Mouse (Mus musculus) midbrain, embryonic 11.5 days (tissue): ENCODE results near the gene S100a8. TPM values are rescaled to one million over a fixed set of nuclear protein-coding genes. Genes with fewer than 3 reads are reported as not detected.
A peak's percentile ranks its signal among the peaks of the same experiment; 100 is the strongest.

ENCODE experiments used
- ATAC-seq: fragments of 200-750 bp; cut with Nextera tagmentation; 2 replicates; pipeline ENCODE4 v1.8.0; 2017; ENCODE audit warnings: moderate TSS enrichment, moderate library complexity; ENCODE audit not compliant: low FRiP score
- DNase-seq: peaks from one replicate; pipeline ENCODE4 v3.0.0; 2015; ENCODE audit warnings: low spot score; ENCODE audit errors: missing footprints
- H3K27ac ChIP-seq: fragments of 300-500 bp; sonication (generic); 2 replicates; pipeline ENCODE4 v1.5.1; 2014; ENCODE audit warnings: low read depth, low read length
- H3K27me3 ChIP-seq: fragments of 300-500 bp; sonication (generic); 2 replicates; pipeline ENCODE4 v1.6.1; 2014; ENCODE audit warnings: mild to moderate bottlenecking, low read length, moderate library complexity, mixed read lengths; ENCODE audit not compliant: control insufficient read depth, insufficient read depth
- H3K36me3 ChIP-seq: fragments of 300-500 bp; sonication (generic); 2 replicates; pipeline ENCODE4 v1.6.1; 2014; ENCODE audit warnings: mild to moderate bottlenecking, low read length, moderate library complexity, mixed read lengths; ENCODE audit not compliant: control insufficient read depth, insufficient read depth
- H3K4me1 ChIP-seq: fragments of 300-500 bp; sonication (generic); 2 replicates; pipeline ENCODE4 v1.6.1; 2014; ENCODE audit warnings: low read length; ENCODE audit not compliant: control insufficient read depth, insufficient read depth
- H3K4me2 ChIP-seq: fragments of 300-500 bp; sonication (generic); 2 replicates; pipeline ENCODE4 v1.6.1; 2014; ENCODE audit warnings: mild to moderate bottlenecking, moderate library complexity
- H3K4me3 ChIP-seq: fragments of 300-500 bp; sonication (generic); 2 replicates; pipeline ENCODE4 v1.5.1; 2014; ENCODE audit warnings: low read depth, low read length
- H3K9ac ChIP-seq: fragments of 300-500 bp; sonication (generic); 2 replicates; pipeline ENCODE4 v1.6.1; 2014; ENCODE audit warnings: low read length
- H3K9me3 ChIP-seq: fragments of 300-500 bp; sonication (generic); 2 replicates; pipeline ENCODE4 v1.6.1; 2016; ENCODE audit warnings: low read length; ENCODE audit not compliant: control insufficient read depth
- WGBS: fragments of 180-500 bp; shearing (Covaris S2); extraction: QIAGEN DNeasy Blood & Tissue Kit; methylation state at CpG from one replicate; pipeline ENCODE4 v1.1.7; 2014; 5-methylcytosine and 5-hydroxymethylcytosine counted together
- polyA plus RNA-seq: library from polyadenylated mRNA; unstranded; fragments of >200 nt; fragmentation: Nextera tagmentation; extraction: Ambion mirVana; gene quantifications from 2 replicates; pipeline ENCODE4 v1.2.1, GENCODE M21; 2014

The S100a8 gene
- polyA plus RNA-seq, 1 experiment from 2014 or later: 2.0 TPM

DNA sequence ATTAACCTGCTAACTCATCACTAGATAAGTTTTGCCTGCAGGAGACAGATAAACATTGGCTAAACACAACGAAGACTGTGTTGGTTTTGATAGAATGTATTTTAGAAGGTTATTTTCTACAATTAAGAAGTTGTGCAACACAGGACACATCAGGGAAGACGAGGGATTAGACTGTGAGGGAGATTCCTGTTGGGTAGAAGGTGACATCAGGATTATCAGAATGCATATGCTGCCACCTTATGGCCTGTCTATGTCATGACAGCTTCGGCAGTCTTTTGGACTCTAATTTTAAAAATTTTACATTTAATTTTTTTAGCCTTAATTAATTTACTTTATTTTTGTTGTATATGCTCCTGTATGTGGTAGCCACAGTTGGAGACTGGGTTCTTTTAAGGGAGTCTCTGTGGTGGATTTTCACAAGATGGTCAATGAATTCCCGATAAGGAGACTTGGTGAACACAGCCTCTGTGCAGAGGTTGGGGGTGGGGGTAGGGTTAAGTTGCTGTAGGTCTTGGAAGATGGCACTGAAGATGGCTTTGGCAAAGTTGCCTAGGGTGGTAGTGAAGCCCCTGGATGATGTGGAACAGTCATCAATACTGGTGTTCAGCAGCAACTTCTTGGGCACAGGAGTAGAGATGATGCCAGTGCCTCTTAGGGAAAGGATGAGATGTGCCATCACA is 39.9 kb downstream of the S100a8 start:
- no peak overlapping the region for H3K27ac ChIP-seq
- no peaks in the 10 kb centered on the region for H3K9me3 ChIP-seq
- H3K4me3 ChIP-seq: no peak overlapping the region
- no peaks in the 10 kb centered on the region for H3K27me3 ChIP-seq
- H3K9ac ChIP-seq: no peak overlapping the region
- DNase-seq (no peak), ATAC-seq (peak; percentile 28; the same call in 1 of the 2 replicates)
- no peaks in the 10 kb centered on the region for H3K36me3 ChIP-seq
- 26% methylated on average over 4 of the region's 4 CpGs for WGBS
- H3K4me2 ChIP-seq: no peak overlapping the region
- no peaks in the 10 kb centered on the region for H3K4me1 ChIP-seq

DNA sequence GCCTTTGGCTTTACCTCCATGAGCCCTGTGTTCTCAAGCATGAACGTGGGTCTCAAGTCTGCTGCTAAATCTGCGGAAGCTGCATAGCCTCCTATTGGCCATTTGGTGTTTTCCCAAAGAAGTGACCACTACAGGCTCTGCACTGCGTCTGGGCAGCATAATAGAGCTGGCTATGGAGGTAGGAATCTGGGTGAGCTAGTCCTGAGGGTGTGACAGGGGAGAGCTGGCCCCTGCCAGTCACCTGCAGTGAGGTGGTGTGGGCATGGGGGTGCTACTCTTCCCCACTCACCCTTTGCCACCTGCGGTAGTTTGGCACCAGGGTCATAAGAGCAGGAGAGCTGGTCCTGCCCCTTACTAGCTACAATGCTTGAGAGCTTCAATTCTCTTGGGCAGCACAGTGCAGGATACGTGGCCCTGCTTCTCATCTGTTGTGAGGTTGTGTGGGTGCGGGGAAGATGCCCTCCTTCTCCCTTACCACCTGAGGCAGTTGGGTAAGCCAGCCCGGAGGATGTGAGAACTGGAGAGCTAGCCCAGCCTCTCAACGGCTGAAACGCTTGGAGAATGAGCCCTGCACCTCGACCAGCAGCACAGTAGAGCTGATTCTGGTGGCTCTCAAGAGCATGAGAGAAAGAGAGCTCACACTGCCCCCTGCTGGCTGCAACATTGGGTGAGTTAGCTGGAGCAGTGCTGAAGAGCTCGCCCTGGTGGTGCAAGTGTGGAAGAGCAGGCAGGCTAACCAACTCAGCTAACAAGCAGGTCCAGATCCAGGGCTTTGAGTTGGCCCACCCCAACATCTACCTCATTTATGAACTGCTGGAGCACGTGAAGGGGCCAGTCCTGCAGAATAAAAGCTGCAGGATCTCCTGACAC is 41.0 kb downstream of the S100a8 start:
- no peak overlapping the region for H3K9ac ChIP-seq
- DNase-seq (peak; percentile 97), ATAC-seq (peak; percentile 59)
- no peaks in the 10 kb centered on the region for H3K9me3 ChIP-seq
- H3K27ac ChIP-seq: no peak overlapping the region
- no peak overlapping the region for H3K4me2 ChIP-seq
- H3K4me3 ChIP-seq: no peak overlapping the region
- WGBS: 49% methylated on average over 12 of the region's 12 CpGs
- H3K36me3 ChIP-seq: no peaks in the 10 kb centered on the region
- H3K27me3 ChIP-seq: no peaks in the 10 kb centered on the region
- H3K4me1 ChIP-seq: no peaks in the 10 kb centered on the region

Other genes starting within 250 kb of the S100a8 start
- 34.4 and 34.7 TPM in 2 replicates for gene Ints3, start 235.4 kb upstream of the S100a8 start, polyA plus RNA-seq
- 2.4 and 2.7 TPM in 2 replicates for gene Npr1, start 203.1 kb upstream of the S100a8 start, polyA plus RNA-seq
- 338 and 369 TPM in 2 replicates for gene Ilf2, start 192.9 kb upstream of the S100a8 start, polyA plus RNA-seq
- 70.9 and 77.2 TPM in 2 replicates for gene Snapin, start 177.9 kb upstream of the S100a8 start, polyA plus RNA-seq
- 138 and 146 TPM in 2 replicates for gene Chtop, start 159.5 kb upstream of the S100a8 start, polyA plus RNA-seq
- gene S100a1, start 154.6 kb upstream of the S100a8 start, polyA plus RNA-seq: 6.9 and 8.0 TPM in 2 replicates
- gene S100a13, start 154.5 kb upstream of the S100a8 start, polyA plus RNA-seq: 11.6 and 14.1 TPM in 2 replicates
- gene S100a14, start 142.1 kb upstream of the S100a8 start, polyA plus RNA-seq: not detected in 2 replicates
- gene S100a16, start 131.7 kb upstream of the S100a8 start, polyA plus RNA-seq: 37.2 and 40.0 TPM in 2 replicates
- gene S100a3, start 108.4 kb upstream of the S100a8 start, polyA plus RNA-seq: not detected in 2 replicates
- not detected in 2 replicates for gene S100a2, start 78.7 kb upstream of the S100a8 start, polyA plus RNA-seq
- gene Gm42674, start 67.1 kb upstream of the S100a8 start, polyA plus RNA-seq: not detected in 2 replicates
- gene S100a4, start 65.2 kb upstream of the S100a8 start, polyA plus RNA-seq: 0.34 and 0.50 TPM in 2 replicates
- gene S100a5, start 60.5 kb upstream of the S100a8 start, polyA plus RNA-seq: not detected in 2 replicates
- 24.5 and 25.1 TPM in 2 replicates for gene S100a6, start 56.1 kb upstream of the S100a8 start, polyA plus RNA-seq
- not detected in 2 replicates for gene S100a7a, start 15.0 kb upstream of the S100a8 start, polyA plus RNA-seq
- 1.5 and 2.0 TPM in 2 replicates for gene S100a9, start 26.7 kb downstream of the S100a8 start, polyA plus RNA-seq
- not detected in 2 replicates for gene Pglyrp4, start 57.9 kb downstream of the S100a8 start, polyA plus RNA-seq
- not detected in 2 replicates for gene Gm5849, start 108.9 kb downstream of the S100a8 start, polyA plus RNA-seq